Mouse (Mus musculus) myocyte (in vitro differentiated cells): ENCODE measurements around the gene Polr2c.

Experiments
- CEBPB ChIP-seq: IDR thresholded peaks from 2 replicates; pipeline ENCODE4 v1.6.1; 2011; ENCODE audit warnings: mild to moderate bottlenecking, moderate library complexity; ENCODE audit not compliant: poor library complexity, insufficient read depth, severe bottlenecking
- MAX ChIP-seq: IDR thresholded peaks from one replicate; pipeline ENCODE4 v1.6.1; 2011; ENCODE audit warnings: low read depth, mild to moderate bottlenecking, control low read depth
- MYOD1 ChIP-seq, 3 experiments: IDR thresholded peaks; one replicate each; pipeline ENCODE4 v1.6.1; 2011; ENCODE audit warnings: control low read depth in 2 of 3, low read depth in 2 of 3, mild to moderate bottlenecking in 2 of 3, moderate library complexity in 1 of 3; ENCODE audit not compliant: insufficient read length in 2 of 3, control insufficient read depth in 1 of 3
- MYOG ChIP-seq, 3 experiments: IDR thresholded peaks; one replicate each; pipeline ENCODE4 v1.6.1; 2011; ENCODE audit warnings: control low read depth in 2 of 3, low read depth in 2 of 3, mild to moderate bottlenecking in 2 of 3; ENCODE audit not compliant: insufficient read length in 2 of 3, control insufficient read depth in 1 of 3, insufficient read depth in 1 of 3
- POLR2A ChIP-seq: IDR thresholded peaks from one replicate; pipeline ENCODE4 v1.6.1; 2011; ENCODE audit warnings: low read depth, mild to moderate bottlenecking, control low read depth, moderate library complexity; ENCODE audit not compliant: insufficient read length
- POLR2AphosphoS2 ChIP-seq: IDR thresholded peaks from one replicate; pipeline ENCODE4 v1.6.1; 2011; ENCODE audit warnings: low read depth, control low read depth; ENCODE audit not compliant: insufficient read length
- SRF ChIP-seq: IDR thresholded peaks from one replicate; pipeline ENCODE4 v1.6.1; 2011; ENCODE audit warnings: low read depth; ENCODE audit not compliant: control insufficient read depth, insufficient read length
- TCF12 ChIP-seq: IDR thresholded peaks from one replicate; pipeline ENCODE4 v1.6.1; 2011; ENCODE audit warnings: mild to moderate bottlenecking, control low read depth; ENCODE audit not compliant: poor library complexity, insufficient read depth, severe bottlenecking
- USF1 ChIP-seq: IDR thresholded peaks from one replicate; pipeline ENCODE4 v1.6.1; 2011; ENCODE audit warnings: low read depth, mild to moderate bottlenecking, control low read depth, moderate library complexity

- TF ChIP-seq POLR2A (no peak), MAX (no peak), USF1 (no peak), POLR2AphosphoS2 (no peak), SRF (no peak), MYOD1 (IDR thresholded peaks at IDR 0.05; ENCODE audit: control insufficient read depth in 1 of 3, insufficient read length in 2 of 3, low read depth in 2 of 3) (no peak), MYOG (IDR thresholded peaks at IDR 0.05; ENCODE audit: control insufficient read depth in 1 of 3, insufficient read depth in 1 of 3, insufficient read length in 2 of 3, low read depth in 2 of 3) (no peak), CEBPB (no peak), TCF12 (no peak)
Observed at GRCm38 (mm10) chr8:94880742-94881141, 23.5 kb downstream of the Polr2c start.
